Mouse (Mus musculus): ENCODE data around the gene B3glct.

GRCm38 (mm10) chr5:149680946-149681345, 2.9 kb downstream of the B3glct start:
- no peak for TF ChIP-seq CTCF (IDR thresholded peaks at IDR 0.05; ENCODE audit: borderline replicate concordance, insufficient read depth, low read depth, low read length)
- no peak for TF ChIP-seq POLR2A (IDR thresholded peaks at IDR 0.05; ENCODE audit: borderline replicate concordance, insufficient read depth, low read length)
